Mouse (Mus musculus) granulocyte monocyte progenitor cell, adult 5-6 weeks (primary cell): ENCODE results near the gene Pla2g3. TPM values are rescaled to one million over a fixed set of nuclear protein-coding genes. Genes with fewer than 3 reads are reported as not detected.

Source experiments
- ATAC-seq: replicated peaks from 2 replicates; pipeline ENCODE4 v1.8.0; 2016; ENCODE audit warnings: mild to moderate bottlenecking, moderate TSS enrichment, inconsistent platforms; ENCODE audit not compliant: poor library complexity, severe bottlenecking
- total RNA-seq, 2 experiments: library from RNA; stranded (forward) in 1 of 2; stranded (reverse) in 1 of 2; fragments of 200-712, 200-1000 nt in 1 of 2; fragments of >200 nt in 1 of 2; fragmentation: Nextera tagmentation in 1 of 2; gene quantifications; 2 replicates each; pipeline ENCODE4 v1.2.3; 2014 to 2017

The Pla2g3 gene
- total RNA-seq, 2 experiments from 2014 or later = not detected

- ATAC-seq = no peak
These were observed 30.0 kb downstream of the Pla2g3 start for GRCm38 (mm10) chr11:3517846-3518732.

GRCm38 (mm10) chr11:3519051-3519726 lies 31.1 kb downstream of the Pla2g3 start:
- no peak for ATAC-seq

DNA sequence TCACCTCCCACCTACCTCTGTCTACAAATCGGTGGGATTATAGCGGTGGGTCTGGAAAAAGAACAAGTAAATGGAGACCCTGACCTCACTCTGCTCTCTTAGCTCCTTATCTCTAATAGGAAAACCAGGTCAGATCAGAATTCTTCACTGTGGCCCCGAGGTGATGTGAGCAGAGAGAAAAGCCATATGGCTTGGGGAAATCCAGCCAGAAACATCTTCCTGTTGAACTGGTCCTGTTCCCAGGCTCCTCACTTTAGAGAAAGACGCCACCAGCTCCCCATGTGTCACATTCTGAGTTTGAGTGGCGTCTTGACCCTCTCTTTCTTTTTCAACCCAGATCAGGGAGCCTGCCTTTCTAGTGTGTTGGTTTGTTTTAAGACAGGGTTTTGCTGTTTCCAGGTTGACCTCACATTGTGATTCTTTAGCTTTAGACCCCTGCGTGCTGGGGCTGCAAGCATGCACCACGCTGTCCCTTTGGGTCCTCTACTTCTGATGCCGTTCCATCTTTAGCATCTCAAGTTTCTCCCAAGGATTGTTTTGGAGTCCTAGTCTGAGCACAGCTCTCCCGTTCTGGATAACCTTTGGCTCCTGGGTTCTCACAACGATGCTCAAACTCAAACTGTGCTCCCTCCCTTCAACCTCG lies 31.8 kb downstream of the Pla2g3 start:
- ATAC-seq = no peak

- ATAC-seq = no peak
These were observed 32.8 kb downstream of the Pla2g3 start for GRCm38 (mm10) chr11:3520919-3521318.

DNA sequence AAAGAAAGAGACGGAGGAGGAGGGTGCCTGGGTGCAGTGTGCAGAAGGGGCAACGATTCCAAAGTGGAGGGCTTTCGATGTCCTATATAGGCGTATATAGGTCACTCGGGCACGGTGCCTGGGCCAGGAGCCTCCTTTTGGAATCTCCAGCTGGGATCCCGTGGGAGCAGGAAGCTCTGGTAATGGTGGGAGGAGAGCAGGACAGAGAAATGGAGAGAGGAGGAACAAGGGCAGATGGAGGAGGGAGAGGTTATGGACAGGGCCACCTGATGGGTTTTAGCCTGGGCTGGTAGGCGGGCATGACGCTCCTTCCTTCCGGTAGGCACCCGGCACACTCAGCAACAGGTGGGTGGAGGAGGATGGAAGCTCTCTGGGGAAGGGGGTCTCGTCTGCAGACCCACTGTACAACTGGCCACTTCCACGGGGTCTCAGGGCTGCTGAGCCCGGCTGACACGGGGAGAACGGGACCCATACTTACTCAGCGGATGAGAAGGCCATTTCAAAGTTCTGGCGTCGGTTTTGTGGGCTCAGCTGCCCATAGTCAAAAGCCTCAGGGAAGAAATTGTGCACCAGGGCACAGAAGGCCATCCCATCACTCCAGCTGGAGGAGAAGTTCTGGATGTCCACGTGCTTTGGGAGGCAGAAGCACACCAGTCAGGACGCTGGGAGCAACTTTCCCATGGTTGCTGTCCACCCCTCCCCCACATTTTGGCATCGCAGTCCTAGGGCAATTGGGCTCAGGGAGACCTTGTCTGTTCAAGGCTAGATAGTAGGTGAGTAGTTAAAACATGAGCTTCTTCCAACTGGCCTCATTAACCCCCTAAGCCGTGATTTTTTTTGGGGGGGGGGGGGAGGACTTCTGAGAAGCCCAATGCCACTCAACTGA lies 33.5 kb downstream of the Pla2g3 start:
- ATAC-seq = no peak

- ATAC-seq = no peak
These were observed 34.4 kb downstream of the Pla2g3 start for GRCm38 (mm10) chr11:3522285-3523000.

- no peak for ATAC-seq
These were observed 35.9 kb downstream of the Pla2g3 start for GRCm38 (mm10) chr11:3523840-3524582.

- ATAC-seq = no peak
These were observed 37.5 kb downstream of the Pla2g3 start for GRCm38 (mm10) chr11:3525560-3525959.

DNA sequence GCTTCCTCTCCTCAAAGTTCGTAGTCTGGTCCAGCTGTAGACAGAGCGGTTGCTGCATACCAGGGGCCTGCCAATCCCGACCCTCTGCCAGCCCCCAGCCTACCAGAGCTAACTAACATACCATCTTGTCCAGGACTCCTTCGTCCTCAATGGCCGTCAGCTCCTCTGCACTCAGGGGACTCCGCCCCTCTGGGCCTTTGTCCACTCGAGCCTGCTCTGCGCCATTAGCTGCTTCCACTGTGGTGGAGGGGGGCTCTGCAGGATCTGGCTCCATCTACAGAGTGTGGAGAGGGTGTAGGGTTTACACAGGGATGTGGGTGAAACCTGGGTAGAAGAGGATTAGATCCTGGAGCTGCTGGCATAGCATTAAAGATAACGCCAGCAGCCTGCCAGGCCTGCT lies 38.1 kb downstream of the Pla2g3 start:
- ATAC-seq = no peak

- no peak for ATAC-seq
These were observed 39.1 kb downstream of the Pla2g3 start for GRCm38 (mm10) chr11:3526979-3527738.

- no peak for ATAC-seq
These were observed 39.7 kb downstream of the Pla2g3 start for GRCm38 (mm10) chr11:3527766-3528165.

GRCm38 (mm10) chr11:3528208-3528607 lies 40.1 kb downstream of the Pla2g3 start:
- no peak for ATAC-seq

GRCm38 (mm10) chr11:3529476-3530252 lies 41.6 kb downstream of the Pla2g3 start:
- ATAC-seq = no peak

DNA sequence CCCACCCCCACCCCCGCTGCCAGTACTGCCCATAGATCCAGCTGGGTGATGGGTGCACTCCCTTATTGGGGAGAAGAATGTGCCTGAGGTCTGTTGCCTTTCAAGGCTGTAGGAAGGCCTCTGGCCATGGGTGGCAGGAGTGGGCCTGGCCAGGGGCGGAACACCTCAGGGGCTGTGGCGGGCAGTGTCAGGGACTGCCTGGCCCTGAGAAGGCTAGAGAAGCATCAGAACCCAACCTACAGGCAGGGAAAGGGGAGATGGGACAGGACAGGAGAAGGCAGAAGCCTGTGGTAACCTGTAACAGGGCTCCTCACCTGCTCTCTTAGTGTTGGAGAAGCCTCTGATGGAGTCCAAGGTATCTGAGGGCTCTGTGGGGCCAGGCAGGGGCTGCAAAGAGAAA lies 42.6 kb downstream of the Pla2g3 start:
- ATAC-seq = no peak

DNA sequence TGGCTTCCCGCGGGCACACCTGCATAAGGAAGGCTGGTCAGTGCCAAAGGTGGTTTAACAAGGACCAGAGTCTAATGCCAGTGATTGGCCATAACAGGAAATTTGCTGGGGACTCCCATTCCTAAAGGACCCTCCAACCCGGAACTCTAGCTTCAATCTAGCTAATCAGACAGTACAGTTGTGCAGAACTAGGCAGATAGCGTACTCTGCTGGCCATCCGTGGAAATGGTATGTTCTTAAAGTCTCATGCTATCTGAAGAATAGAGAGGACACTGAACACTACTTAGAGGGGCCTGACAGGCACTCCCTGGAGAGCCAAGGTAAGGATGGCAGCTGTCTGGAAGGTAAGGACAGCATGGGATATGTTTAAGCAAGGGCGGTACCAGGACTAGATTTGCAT lies 43.5 kb downstream of the Pla2g3 start:
- no peak for ATAC-seq

DNA sequence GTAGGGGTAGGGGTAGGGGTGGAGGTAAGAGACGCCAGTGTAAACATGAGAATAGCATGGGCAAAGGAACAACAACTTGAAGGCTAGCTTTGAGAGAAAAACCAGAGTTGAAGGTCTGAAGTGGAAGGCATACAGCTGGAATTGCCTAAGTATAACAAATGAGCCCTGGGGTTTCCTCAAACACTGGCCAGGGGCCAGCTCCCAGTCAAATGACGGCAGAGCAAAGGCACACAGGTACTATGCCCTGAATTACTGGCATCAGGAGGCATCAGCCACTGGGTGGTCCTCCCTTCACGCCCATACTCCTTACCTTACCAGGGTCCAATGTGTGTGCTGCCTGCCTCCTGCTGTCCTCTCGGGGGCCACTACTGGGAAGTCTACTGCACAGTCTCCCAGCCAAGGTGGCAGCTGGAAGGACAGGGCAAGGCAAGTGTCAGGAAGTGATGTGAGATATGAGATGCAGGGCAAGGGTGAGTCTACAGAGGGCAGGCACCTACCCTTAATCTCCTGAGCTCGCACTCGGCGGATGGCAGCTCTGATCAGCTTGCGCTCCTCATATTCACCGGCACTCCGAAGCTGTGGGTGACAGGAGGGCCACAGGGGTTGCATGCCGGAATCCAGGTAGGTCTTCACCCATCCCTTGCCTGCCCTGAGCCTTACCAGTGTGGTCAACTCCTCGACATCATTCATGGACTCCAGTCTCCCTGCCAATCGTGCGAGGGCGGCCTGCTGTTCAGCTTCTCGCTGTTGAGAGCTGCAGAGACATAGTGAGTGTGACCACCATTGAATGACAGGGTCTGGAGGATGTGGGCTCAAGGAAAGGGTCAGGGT lies 44.2 kb downstream of the Pla2g3 start:
- ATAC-seq = no peak
